Mouse (Mus musculus) R1 (cell line): ENCODE data around the gene Tifab.

Source experiments
- DNase-seq: peaks from one replicate; pipeline ENCODE4 v3.0.0-alpha.2; 2018; ENCODE audit warnings: low read depth, low spot score

Tifab gene

DNA sequence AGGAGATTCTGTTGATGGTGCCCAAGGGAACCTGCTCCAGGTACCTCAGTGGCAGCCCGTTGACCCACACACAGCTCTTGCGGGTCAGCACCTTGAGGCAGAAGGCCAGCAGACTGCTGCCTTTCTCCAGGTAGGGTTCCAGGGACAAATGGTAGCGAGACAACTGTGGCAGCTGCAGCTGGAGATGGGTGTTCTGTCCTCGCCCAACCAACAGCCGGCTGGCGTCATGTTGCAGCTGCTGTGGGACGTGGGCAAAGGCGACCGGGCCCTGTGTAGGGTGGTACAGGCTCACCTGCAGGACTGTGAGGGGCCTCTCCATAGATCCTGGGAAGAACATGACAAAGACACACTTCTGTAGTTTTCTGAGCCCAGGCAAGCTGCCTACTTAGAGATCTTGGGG, 2.4 kb downstream of the Tifab start:
- no peak for DNase-seq

GRCm38 (mm10) chr13:56175848-56176247, 2.8 kb downstream of the Tifab start:
- no peak for DNase-seq

DNA sequence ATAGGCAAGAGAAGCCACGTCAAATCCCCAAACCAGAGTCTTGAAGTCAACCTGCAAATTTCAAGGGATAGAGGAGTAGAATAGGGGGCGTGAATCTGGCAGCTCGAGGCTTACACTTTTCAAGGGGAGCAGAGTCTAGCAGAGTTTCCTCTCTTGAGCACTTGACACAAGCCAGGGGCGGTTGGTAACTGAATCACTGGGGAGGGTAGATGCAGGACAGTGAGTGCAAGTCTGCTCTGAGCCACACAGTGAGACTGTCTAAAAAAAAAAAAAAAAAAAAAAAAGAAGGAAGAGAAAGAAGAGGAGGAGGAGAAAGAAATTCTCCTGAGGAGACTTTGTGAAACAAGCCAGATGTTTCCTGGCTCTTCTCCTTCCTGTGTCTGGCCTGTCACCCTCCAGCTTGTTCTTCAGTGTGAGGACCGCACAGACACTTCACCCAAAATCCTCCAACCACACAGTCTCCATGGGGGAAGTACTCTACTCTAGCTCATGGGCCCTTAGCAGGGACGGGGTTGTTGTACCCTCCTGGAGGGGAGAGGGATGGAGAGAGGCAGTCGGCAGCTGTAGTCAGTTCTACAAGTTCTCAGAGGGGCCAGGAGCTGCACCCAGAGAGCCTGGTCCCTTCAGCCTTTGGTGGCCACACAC, 5.7 kb downstream of the Tifab start:
- no peak for DNase-seq

DNA sequence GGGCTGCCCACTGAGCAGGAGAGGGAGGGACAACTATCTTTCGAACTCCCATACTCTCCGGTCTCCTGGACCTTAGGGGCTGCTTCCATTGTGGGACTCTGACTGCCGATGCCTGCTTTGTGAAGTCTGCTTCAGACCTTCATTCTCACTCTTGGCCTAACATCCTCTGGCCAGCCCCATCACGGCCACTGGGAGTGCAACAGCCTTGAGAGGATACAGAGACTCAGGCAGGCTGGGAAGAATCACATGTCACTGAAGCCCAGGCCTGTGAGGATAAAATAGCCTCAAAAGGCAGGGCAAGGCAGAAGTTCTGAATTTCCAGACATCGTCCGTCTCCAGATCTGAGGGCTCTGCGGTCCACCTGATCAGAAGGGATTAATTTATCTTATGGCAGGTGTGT, 6.6 kb downstream of the Tifab start:
- DNase-seq, result no peak

DNA sequence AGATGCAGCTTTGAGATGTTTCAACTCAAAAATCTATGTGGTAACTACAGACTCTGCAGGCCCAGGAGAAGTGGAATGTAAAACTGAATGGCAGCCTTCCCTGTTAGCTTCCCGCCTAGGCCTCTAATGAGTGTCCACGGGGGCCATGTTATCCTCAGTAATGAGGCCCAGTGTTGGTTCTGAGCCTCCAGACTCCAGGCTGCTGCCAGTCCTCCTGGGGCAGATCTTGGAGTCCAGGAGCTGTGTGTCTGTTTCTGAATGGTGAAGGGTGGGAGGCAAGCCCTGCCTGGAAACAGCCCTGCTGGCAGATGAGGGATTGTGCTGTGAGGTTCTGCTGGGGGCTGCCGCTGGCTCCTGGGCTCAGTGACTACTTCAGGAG, 10.3 kb downstream of the Tifab start:
- DNase-seq, result no peak

DNA sequence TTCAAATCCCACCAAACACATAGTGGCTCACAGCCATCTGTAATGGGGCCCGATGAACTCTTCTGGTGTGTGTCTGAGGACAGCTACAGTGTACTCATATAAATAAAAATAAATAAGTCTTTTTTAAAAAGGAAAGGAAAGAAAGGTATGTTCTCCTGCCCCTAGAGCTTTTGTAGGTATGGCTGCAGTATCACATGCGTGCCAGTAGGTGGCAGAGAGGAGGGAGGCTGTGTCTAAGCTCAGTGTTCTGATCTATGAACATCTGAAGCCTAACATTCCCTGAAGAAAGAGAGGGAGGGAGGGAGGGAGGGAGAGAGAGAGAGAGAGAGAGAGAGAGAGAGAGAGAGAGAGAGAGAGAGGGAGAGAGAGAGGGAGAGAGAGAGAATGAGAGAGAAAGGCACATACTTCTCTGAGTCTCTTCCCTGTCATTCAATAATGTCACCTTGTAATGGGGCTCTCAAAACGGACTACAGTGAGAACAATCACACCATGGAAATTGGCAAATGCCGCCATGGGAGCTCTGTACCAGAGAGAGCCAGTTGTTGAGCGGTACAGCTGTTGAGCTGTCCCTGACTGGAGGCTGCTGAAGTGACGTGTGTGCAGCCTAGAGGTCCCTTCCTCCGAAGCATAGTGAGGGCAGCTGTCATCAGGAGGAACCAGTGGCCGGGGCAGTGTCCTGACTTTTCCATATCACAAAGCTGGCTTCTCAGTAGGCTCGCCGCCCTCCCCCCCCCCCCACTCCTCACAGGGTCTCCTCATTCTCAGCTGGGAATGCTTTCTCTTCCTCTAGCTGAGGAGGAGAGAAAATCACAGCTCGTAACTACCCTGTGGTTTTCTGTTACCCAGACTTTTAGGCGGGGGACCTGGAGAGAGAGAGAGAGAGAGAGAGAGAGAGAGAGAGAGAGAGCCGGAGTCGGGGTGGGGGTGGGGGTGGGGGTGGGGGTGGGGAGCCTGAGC, 11.0 kb downstream of the Tifab start:
- DNase-seq, result peak; percentile 52

DNA sequence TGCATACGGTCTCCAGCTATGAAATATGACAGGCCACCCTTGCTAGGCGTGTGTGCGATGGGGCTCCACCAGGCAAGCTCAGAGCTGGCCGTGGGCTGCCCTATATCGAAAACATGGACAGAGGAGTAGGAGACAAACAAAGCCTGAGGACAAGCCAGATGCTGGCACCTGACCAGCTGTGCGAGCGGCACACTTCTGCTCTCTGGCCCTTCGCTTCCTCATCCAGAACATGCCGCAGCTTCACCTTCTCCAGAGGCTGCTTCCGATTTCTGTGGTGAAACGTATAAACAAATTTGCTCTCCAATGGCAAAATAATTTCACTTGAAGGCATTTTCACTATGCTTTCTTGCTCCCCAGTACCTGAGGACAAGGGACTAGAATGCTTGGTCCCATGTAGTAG, 13.1 kb downstream of the Tifab start:
- DNase-seq, result no peak

GRCm38 (mm10) chr13:56164372-56164771, 14.3 kb downstream of the Tifab start:
- no peak for DNase-seq

DNA sequence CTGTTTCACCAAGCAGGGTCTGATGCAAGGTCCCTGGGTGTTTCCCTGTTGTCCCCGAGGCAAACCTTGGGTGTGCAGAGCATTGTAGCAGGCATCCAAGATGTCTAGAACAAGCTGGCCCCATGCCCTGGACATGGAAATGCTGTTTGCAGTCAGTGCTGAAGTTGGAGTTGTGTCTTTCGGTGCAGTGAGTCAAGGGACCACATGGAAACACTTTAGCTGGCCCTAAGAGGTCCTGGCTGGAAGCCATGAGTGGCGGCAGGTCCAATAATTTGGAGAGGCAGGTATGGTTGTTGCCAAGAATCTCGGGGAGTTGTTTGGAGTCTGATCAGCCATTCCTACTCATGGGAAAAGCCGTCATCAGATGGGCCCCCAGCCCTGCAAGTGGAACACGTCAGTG, 14.9 kb downstream of the Tifab start:
- DNase-seq, result no peak

GRCm38 (mm10) chr13:56162859-56163258, 15.8 kb downstream of the Tifab start:
- no peak for DNase-seq

GRCm38 (mm10) chr13:56159614-56160363, 18.9 kb downstream of the Tifab start:
- no peak for DNase-seq

DNA sequence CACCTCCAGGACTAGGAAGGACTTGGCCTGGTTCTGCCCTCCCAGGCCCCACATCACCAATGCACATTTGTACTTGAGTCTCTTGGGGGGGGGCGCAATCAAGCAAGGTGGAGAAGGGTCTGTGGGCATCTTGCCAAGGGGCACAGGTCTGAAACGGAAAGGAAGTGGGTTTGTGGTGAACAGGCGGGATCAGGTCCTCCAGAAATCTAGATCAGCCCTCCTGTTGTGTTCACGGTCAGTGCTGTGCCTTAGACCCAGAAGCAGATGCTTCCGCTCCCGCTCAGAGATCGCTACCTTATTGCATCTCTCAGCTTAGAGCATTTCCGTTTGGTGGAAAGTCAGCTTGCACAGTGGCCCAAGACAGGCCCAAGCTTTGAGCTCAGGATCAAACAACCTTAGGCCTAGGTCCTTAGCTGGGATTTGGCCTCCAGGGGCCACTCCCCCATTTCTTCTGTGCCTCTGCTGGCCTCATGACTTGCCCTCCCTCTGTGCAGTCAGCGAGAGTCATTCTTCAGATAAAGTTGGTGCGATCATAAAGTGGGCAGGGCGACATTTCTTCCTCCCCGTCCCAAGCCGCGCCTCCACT, 19.6 kb downstream of the Tifab start:
- no peak for DNase-seq

- DNase-seq, result no peak
These were observed 23.0 kb downstream of the Tifab start for GRCm38 (mm10) chr13:56155671-56156070.

DNA sequence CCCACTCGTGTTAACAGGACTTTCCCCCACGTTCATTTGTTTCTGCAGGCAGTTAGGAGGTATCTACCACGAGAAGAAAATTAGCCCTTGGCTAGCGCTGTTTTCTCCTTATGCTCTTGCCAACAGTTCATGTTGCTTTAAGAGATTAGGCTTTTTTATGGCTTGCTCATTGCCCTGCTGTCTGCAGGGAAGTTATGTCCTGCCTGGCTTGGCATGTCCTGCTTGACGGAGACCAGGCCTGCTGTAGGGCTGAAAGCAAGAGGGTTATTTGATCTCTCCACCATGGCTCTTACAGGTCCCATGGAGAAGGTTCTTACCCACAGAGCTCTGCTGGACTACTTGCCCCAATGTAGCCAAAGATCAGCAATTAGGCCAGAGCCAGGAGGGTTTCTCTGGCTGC, 23.6 kb downstream of the Tifab start:
- no peak for DNase-seq

DNA sequence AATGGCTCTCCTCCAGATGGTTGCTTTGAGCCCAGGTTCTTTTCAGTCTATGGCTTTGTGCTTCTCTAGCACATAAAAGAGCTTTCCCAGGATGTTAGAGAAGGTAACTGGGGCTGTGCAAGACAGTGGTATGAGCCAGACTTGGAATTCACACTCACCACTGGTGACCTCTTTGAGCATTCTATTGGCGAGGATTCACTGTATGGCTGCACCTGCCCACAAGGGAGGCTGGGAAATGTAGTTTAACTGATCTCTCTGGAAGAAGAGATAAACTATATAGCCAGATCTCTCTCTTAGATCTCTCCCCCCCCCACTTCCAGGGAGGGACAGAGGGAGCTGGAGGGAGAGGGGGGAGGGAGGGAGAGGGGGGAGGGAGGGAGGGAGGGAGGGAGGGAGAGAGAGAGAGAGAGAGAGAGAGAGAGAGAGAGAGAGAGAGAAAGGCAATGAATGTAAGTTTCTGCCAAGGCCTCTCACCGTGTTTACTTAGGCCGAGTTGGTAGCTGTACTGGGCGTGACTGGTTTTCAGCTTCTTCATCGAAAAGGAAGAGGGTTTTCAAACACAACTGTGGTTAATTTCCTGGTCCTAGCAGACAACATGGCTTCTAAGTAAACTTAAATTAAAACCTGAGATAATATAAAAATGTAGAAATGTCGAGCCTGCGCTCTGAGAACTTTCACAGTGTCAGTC, 25.8 kb downstream of the Tifab start:
- no peak for DNase-seq

GRCm38 (mm10) chr13:56151404-56152226, 27.1 kb downstream of the Tifab start:
- DNase-seq, result peak; percentile 83

GRCm38 (mm10) chr13:56145523-56145922, 33.2 kb downstream of the Tifab start:
- DNase-seq, result peak; percentile 39

DNA sequence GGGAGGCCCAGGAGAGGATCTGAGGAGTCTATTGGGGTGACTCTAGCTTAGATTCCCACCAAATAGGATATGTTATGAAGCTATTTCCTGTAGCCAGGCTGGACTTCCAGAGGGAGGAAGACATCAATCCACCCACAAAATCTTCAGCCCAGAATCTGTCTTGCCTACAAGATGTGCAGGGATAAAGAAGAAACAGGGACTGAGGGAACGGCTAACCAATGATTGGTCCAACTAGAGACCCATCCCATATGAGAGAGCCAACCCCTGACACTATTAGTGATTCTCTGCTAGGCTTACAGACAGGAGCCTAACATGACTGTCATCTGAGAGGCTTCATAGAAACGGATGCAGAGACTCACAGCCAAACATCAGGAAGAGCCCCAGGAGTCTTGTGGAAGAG, 34.7 kb downstream of the Tifab start:
- no peak for DNase-seq

DNA sequence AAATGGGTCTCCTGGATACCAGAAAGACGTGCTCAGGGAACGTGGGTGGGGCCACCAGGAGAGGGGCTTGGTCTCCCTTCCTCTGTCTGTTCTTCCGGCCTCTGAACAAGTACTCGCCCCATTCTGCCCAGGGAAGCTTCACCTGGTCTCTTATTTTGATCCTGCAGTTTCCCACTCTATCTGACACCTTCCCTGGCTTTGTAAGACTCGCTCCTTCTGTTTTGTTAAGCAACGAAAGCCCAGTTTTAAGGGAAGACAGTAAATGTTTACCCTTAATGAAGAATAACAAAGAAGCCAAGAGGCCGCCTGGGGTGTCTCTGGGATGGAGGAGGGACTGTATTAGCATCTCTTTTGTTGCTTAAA, 35.6 kb downstream of the Tifab start:
- DNase-seq, result peak; percentile 99

GRCm38 (mm10) chr13:56142382-56143150, 36.1 kb downstream of the Tifab start:
- no peak for DNase-seq
